ENCODE assay signal across 12 mouse cellular contexts in the genomic region with DNA sequence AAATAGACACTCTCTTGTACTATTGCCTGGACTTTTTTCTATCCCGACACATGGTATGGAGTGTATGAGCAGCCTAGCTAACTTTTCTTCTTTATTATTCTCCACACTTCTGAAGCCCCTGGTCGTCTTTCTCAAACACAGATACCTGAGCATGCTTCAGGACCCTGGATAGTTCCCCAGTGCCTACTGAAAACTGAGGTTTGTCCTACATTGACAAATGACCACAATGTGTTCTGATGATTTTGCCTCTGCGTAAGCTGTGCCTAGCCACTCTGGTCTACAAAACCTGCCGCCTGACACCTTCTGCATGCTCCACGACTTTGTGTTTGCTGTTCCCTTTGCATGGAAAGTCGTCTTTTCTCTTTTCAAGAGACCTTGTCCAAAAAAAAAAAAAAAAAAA. TPM values are rescaled to one million over a fixed set of nuclear protein-coding genes. Genes with fewer than 3 reads are reported as not detected.
DNase-seq lines count a peak whose midpoint lies in the region; TF ChIP-seq lines count a peak whose summit lies in the region.
"Had no signal": no experiment of that assay in that cellular context is flagged by ENCODE, and none has a peak within 500 bp of the region (broad histone marks: within the 10 kb centered on the region; RNA-seq: fewer than 3 reads in every experiment).

No protein-coding gene starts in this region.

- H3K4me2 ChIP-seq in CH12.LX (ENCODE audit: insufficient read depth, low read depth, poor library complexity, severe bottlenecking), result no peak overlapping the region
- H3K4me2 ChIP-seq: intestine, embryonic 15.5 days; neural tube, embryonic 13.5 days had no signal

- no peaks in the 10 kb centered on the region for H3K79me2 ChIP-seq in CH12.LX (replicated peaks; ENCODE audit: control insufficient read depth, extremely low read depth, insufficient read depth, poor library complexity, severe bottlenecking)
- no peaks in the 10 kb centered on the region for H3K79me2 ChIP-seq in heart, adult 2 months (replicated peaks; ENCODE audit: control insufficient read depth, insufficient read depth, low read length)

- no peaks in the 10 kb centered on the region for H3K9me3 ChIP-seq in CH12.LX (replicated peaks; ENCODE audit: low read length)
- H3K9me3 ChIP-seq: intestine, embryonic 15.5 days; neural tube, embryonic 13.5 days had no signal

- TF ChIP-seq POLR2A in CH12.LX (IDR thresholded peaks at IDR 0.05; ENCODE audit: low read depth, low read length), result no peak
- TF ChIP-seq POLR2A in heart, adult 2 months (IDR thresholded peaks at IDR 0.05; ENCODE audit: insufficient read depth, low read depth, low read length), result no peak

- H3K27me3 ChIP-seq in CH12.LX (replicated peaks), result peaks cover 3% of the 10 kb centered on the region
- no peaks in the 10 kb centered on the region for H3K27me3 ChIP-seq in heart, adult 2 months (ENCODE audit: control insufficient read depth, insufficient read depth, low read length)
- H3K27me3 ChIP-seq: intestine, embryonic 15.5 days; neural tube, embryonic 13.5 days had no signal

- DNase-seq in kidney, postnatal 4 days, result peak; percentile 64
- no peak for DNase-seq in kidney, adult 11 months
- DNase-seq in CH12.LX (ENCODE audit: extremely low read depth), result peak; percentile 31
- DNase-seq in NIH3T3 (ENCODE audit: low read depth), result peak; percentile 75
- DNase-seq in induced T-regulatory cell, adult 2 months (ENCODE audit: low read depth), result peak; percentile 1
- DNase-seq in cerebellum, postnatal 4 days (ENCODE audit: low spot score in 2 of 2), result no peak
- no peak for DNase-seq in heart, adult 2 months
- DNase-seq: gastrocnemius, postnatal 14 days; thymus, postnatal 36 days had no signal

- no peak for TF ChIP-seq EP300 in CH12.LX (IDR thresholded peaks at IDR 0.05; ENCODE audit: low read length)
- no peak for TF ChIP-seq EP300 in heart, adult 2 months (IDR thresholded peaks at IDR 0.05; ENCODE audit: insufficient read depth, low read depth, low read length)

- no peak for TF ChIP-seq RAD21 in CH12.LX (IDR thresholded peaks at IDR 0.05; ENCODE audit: low read depth, low read length)

- dilution Hi-C loops in CH12.LX (cut with MboI; ENCODE audit: extremely low pct_ligation_motif_present, extremely low pct_unique_long_range_greater_than_20kb, low sequenced_read_pairs), result no loop called here

- no peak overlapping the region for H3K9ac ChIP-seq in CH12.LX (ENCODE audit: insufficient read depth, low read depth)
- H3K9ac ChIP-seq in heart, adult 2 months (ENCODE audit: low read depth, low read length), result no peak overlapping the region
- H3K9ac ChIP-seq: intestine, embryonic 15.5 days; neural tube, embryonic 13.5 days had no signal

- H3K4me1 ChIP-seq in CH12.LX (ENCODE audit: control insufficient read depth in 1 of 2, insufficient read depth in 2 of 2), result no peaks in the 10 kb centered on the region
- no peaks in the 10 kb centered on the region for H3K4me1 ChIP-seq in heart, adult 2 months (ENCODE audit: control insufficient read depth, insufficient read depth, low read length)
- H3K4me1 ChIP-seq: intestine, embryonic 15.5 days had no signal

- no peak overlapping the region for H3K27ac ChIP-seq in CH12.LX (ENCODE audit: insufficient read depth, low read depth)
- no peak overlapping the region for H3K27ac ChIP-seq in heart, adult 2 months
- H3K27ac ChIP-seq: intestine, embryonic 15.5 days; neural tube, embryonic 13.5 days had no signal

- H3K4me3 ChIP-seq in CH12.LX (replicated peaks in 1 of 3; ENCODE audit: low read depth in 2 of 3, low read length in 2 of 3, poor library complexity in 1 of 3), result no peak overlapping the region
- no peak overlapping the region for H3K4me3 ChIP-seq in heart, adult 2 months
- H3K4me3 ChIP-seq: intestine, embryonic 15.5 days; neural tube, embryonic 13.5 days had no signal

- 45% methylated on average over 6 of the region's 6 CpGs for WGBS in heart, adult 2 months

- intact Hi-C loops in heart, adult 2 months (cut with DNase I), result no loop called here

- TF ChIP-seq CTCF in CH12.LX (conservative IDR thresholded peaks at IDR 0.05 in 1 of 2, IDR thresholded peaks at IDR 0.05 in 1 of 2; ENCODE audit: low read depth in 2 of 2, low read length in 2 of 2), result no peak
- no peak for TF ChIP-seq CTCF in heart, adult 2 months (IDR thresholded peaks at IDR 0.05)

- in situ Hi-C loops in CH12.LX (cut with MboI; ENCODE audit: low pct_ligation_motif_present, low pct_unique_long_range_greater_than_20kb, low sequenced_read_pairs), result no loop called here

- H3K36me3 ChIP-seq in CH12.LX (replicated peaks in 1 of 2; ENCODE audit: control insufficient read depth in 1 of 2, insufficient read depth in 1 of 2, low read length in 1 of 2), result no peaks in the 10 kb centered on the region
- H3K36me3 ChIP-seq in heart, adult 2 months (ENCODE audit: control insufficient read depth, insufficient read depth, low read length), result no peaks in the 10 kb centered on the region
- H3K36me3 ChIP-seq: intestine, embryonic 15.5 days; neural tube, embryonic 13.5 days had no signal

TF ChIP-seq in CH12.LX, 34 proteins besides CTCF, POLR2A, EP300 and RAD21:
- TF ChIP-seq JUND (conservative IDR thresholded peaks at IDR 0.05; ENCODE audit: low read depth, low read length) (no peak), TBP (conservative IDR thresholded peaks at IDR 0.05; ENCODE audit: low read depth, low read length) (no peak), POLR2AphosphoS2 (IDR thresholded peaks at IDR 0.05; ENCODE audit: low read depth, low read length) (no peak), MXI1 (IDR thresholded peaks at IDR 0.05; ENCODE audit: low read depth, low read length) (0 out of 2 replicates have a peak, but pooled peaks have one; percentile 35)
TF ChIP-seq in CH12.LX: peak in this region for 1.

RNA-seq across cellular contexts. Expression of a gene that starts 41.2 kb away (rescaled TPM):
- total RNA-seq in CH12.LX (2012; rRNA removed) (0.42 and 0.55 TPM in 2 replicates), CH12.LX (2014; rRNA removed) (0.42 and 0.43 TPM in 2 replicates)
- polyA plus RNA-seq in CH12.LX (2012; ENCODE audit: insufficient read length, low read depth), result 0.46 and 0.54 TPM in 2 replicates
- total RNA-seq in heart, adult 2 months (2021), result not detected
- polyA plus RNA-seq in heart, adult 2 months (2012; rRNA removed), result not detected in 2 replicates
- total RNA-seq: gastrocnemius, postnatal 14 days had no signal
- polyA plus RNA-seq: intestine, embryonic 15.5 days; lung, embryonic 16.5 days had no signal

Comparison
In these comparisons a context has a peak if more than half of its experiments do, and no peak if none do; other contexts are left out.
1. DNase-seq: peak in kidney, postnatal 4 days (2 of 2), CH12.LX (single experiment), NIH3T3 (single experiment) and induced T-regulatory cell, adult 2 months (single experiment); none in kidney, adult 11 months (single experiment), cerebellum, postnatal 4 days (0 of 2) and heart, adult 2 months (0 of 2).